Mouse (Mus musculus): ENCODE measurements around the gene Ogdhl. TPM values are rescaled to one million over a fixed set of nuclear protein-coding genes. Genes with fewer than 3 reads are reported as not detected.

The Ogdhl gene
- polyA plus RNA-seq, 1 experiment from 2014 or later = 20.6 TPM

DNA sequence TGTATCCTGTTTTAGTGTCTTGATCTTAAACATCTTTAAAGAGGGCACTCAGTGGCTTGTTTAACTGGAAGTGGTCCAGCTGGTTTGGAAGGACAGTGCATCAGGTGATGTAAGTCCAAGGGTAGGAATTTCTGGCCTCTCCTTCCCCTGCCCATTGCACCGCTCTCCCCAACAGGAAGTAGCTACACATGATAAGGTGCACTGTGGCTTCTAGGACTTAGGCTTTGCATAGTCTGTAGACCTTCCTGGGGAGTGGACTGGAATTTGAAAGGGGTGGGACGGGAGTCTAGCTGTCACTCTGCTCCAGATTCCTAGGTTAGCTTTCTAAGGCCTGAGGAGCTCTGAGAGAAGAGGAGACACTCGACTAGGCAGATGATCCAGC is 58.3 kb downstream of the Ogdhl start:
- ChIA-PET POLR2A (no interaction called here), CTCF (no interaction called here)
- no peak for TF ChIP-seq CTCF (IDR thresholded peaks at IDR 0.05)
- peaks cover 11% of the 10 kb centered on the region for H3K27me3 ChIP-seq
- in situ Hi-C loops (cut with MboI; ENCODE audit: low pct_unique_long_range_greater_than_20kb) = no loop called here
- no peak for DNase-seq (ENCODE audit: low read depth, low spot score)
- no peak for ATAC-seq

DNA sequence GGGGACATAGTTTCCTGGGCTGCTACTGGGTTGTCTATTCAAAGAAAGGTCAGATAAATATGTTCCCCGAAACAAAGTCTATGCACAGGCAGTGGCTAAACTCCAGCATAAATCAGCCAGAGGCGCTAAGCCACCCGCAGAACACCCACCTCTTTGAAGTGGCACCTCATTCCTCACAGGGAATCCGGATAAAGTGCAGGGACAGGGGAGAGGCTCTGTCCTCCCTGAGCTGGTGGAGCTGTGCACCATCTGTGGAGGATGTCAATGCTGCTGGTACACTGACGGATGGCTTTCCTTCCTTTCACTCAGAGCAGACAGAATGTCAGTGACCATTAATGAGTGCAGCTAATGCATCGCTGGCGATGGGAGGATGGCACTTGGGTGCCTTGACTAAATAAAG is 59.2 kb downstream of the Ogdhl start:
- CTCF ChIA-PET = no interaction called here
- H3K27me3 ChIP-seq = peaks cover 19% of the 10 kb centered on the region
- TF ChIP-seq CTCF (IDR thresholded peaks at IDR 0.05) = no peak
- ATAC-seq (no peak), DNase-seq (ENCODE audit: low read depth, low spot score) (no peak)
- POLR2A ChIA-PET = no interaction called here
- in situ Hi-C loops (cut with MboI; ENCODE audit: low pct_unique_long_range_greater_than_20kb) = no loop called here

DNA sequence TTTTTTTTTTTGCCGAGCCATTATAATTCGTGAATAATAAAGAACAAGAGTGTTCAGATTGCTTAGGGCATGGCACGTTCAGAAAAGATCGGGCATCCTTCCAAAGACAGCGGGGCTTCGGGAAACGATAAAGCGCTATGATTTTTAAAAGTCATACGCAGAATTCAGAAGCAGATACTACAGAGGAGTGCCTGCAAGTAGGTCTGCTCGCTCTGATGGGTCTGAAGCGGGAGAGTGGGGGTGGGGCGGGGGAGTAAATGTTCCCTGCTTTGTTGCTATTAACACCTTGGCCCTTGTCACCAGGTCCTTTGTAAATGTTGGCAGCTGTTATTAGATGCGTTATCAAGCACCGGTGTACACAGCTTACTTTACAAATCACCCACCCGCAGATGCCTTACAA is 59.8 kb downstream of the Ogdhl start:
- ChIA-PET CTCF (no interaction called here), POLR2A (no interaction called here)
- in situ Hi-C loops (cut with MboI; ENCODE audit: low pct_unique_long_range_greater_than_20kb) = no loop called here
- DNase-seq (ENCODE audit: low read depth, low spot score) (no peak), ATAC-seq (no peak)
- no peak for TF ChIP-seq CTCF (IDR thresholded peaks at IDR 0.05)
- peaks cover 16% of the 10 kb centered on the region for H3K27me3 ChIP-seq

DNA sequence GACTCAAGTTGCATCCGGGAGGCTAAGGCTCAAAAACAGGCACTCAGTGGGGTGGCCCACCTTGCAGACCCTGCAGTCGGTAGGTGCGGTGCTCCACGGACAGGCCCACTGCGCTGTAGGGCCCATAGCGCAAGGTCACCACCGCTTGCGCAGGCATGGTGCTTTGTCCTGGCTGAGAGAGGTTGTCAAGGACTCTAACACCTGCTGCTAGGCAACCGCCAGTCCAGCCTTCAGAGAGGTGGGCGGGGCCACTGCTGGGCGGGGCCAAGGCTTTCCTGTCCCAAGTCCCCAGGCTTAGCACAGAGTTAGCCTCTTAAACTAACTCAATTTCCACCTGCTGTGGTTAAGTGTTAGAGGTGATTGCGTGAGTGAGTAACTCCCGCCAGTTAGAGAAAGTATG is 66.4 kb downstream of the Ogdhl start, which contains the start of gene 1700024G13Rik:
Gene 1700024G13Rik (minus strand): TSS at position 196 of the 400 bp plus-strand sequence.
- in situ Hi-C loops (cut with MboI; ENCODE audit: low pct_unique_long_range_greater_than_20kb) = no loop called here
- no peak for TF ChIP-seq CTCF (IDR thresholded peaks at IDR 0.05)
- ATAC-seq (no peak), DNase-seq (ENCODE audit: low read depth, low spot score) (no peak)
- ChIA-PET POLR2A (no interaction called here), CTCF (no interaction called here)
- peaks cover 24% of the 10 kb centered on the region for H3K27me3 ChIP-seq

Other genes with a start within 250 kb of the Ogdhl start
- 57.1 TPM for gene Oxnad1, start 236.6 kb upstream of the Ogdhl start, polyA plus RNA-seq (2021)
- gene Dph3, start 236.3 kb upstream of the Ogdhl start, polyA plus RNA-seq (2021) = 50.1 TPM
- not detected for gene Msmb, start 180.0 kb upstream of the Ogdhl start, polyA plus RNA-seq (2021)
- 65.0 TPM for gene Ncoa4, start 162.2 kb upstream of the Ogdhl start, polyA plus RNA-seq (2021)
- gene Timm23, start 120.1 kb upstream of the Ogdhl start, polyA plus RNA-seq (2021) = 151 TPM
- gene Parg, start 120.1 kb upstream of the Ogdhl start, polyA plus RNA-seq (2021) = 27.8 TPM
- not detected for gene 1700024G13Rik, start 66.4 kb downstream of the Ogdhl start, polyA plus RNA-seq (2021)
- gene Slc18a3, start 142.8 kb downstream of the Ogdhl start, polyA plus RNA-seq (2021) = not detected
- not detected for gene Chat, start 144.0 kb downstream of the Ogdhl start, polyA plus RNA-seq (2021)
- gene Ercc6, start 191.5 kb downstream of the Ogdhl start, polyA plus RNA-seq (2021) = 16.1 TPM